Mouse (Mus musculus): ENCODE results near the gene Dzip1. TPM values are rescaled to one million over a fixed set of nuclear protein-coding genes. Genes with fewer than 3 reads are reported as not detected.

Dzip1 gene
- total and polyA plus RNA-seq, 3 experiments, result 12.5 to 13.5 (median 12.5) TPM

- no peak for DNase-seq
Observed at GRCm38 (mm10) chr14:118834313-118834712, 90.9 kb downstream of the Dzip1 start.

GRCm38 (mm10) chr14:118833241-118833640, 92.0 kb downstream of the Dzip1 start:
- no peak for DNase-seq

- no peak for DNase-seq
Observed at GRCm38 (mm10) chr14:118831597-118831996, 93.7 kb downstream of the Dzip1 start.

GRCm38 (mm10) chr14:118829331-118830095, 95.7 kb downstream of the Dzip1 start:
- DNase-seq, result no peak

GRCm38 (mm10) chr14:118827283-118827904, 97.9 kb downstream of the Dzip1 start:
- DNase-seq, result no peak

GRCm38 (mm10) chr14:118826346-118826745, 98.9 kb downstream of the Dzip1 start:
- DNase-seq, result no peak

Other genes with a start within 250 kb of the Dzip1 start
- gene Abcc4, start 219.2 kb downstream of the Dzip1 start, total RNA-seq (2021), result 10 to 100 TPM; 17.9 to 20.2 TPM
- 4.2 and 9.6 TPM in 2 replicates for gene Abcc4, start 219.2 kb downstream of the Dzip1 start, polyA plus RNA-seq (2012; rRNA removed)
- 1 to 10 TPM; 1.1 to 1.3 TPM for gene Cldn10, start 137.6 kb downstream of the Dzip1 start, total RNA-seq (2021)
- gene Cldn10, start 137.6 kb downstream of the Dzip1 start, polyA plus RNA-seq (2012; rRNA removed), result 0.56 and 0.65 TPM in 2 replicates
- 10 to 100 TPM; 62.2 to 65.2 TPM for gene Dnajc3, start 12.5 kb upstream of the Dzip1 start, total RNA-seq (2021)
- 9.6 and 12.3 TPM in 2 replicates for gene Dnajc3, start 12.5 kb upstream of the Dzip1 start, polyA plus RNA-seq (2012; rRNA removed)
- 10 to 100 TPM; 11.0 to 16.5 TPM for gene Uggt2, start 174.0 kb upstream of the Dzip1 start, total RNA-seq (2021)
- gene Uggt2, start 174.0 kb upstream of the Dzip1 start, polyA plus RNA-seq (2012; rRNA removed), result 8.0 and 8.1 TPM in 2 replicates
- under 1 TPM; 0.69 to 0.90 TPM for gene Hs6st3, start 212.9 kb upstream of the Dzip1 start, total RNA-seq (2021)
- gene Hs6st3, start 212.9 kb upstream of the Dzip1 start, polyA plus RNA-seq (2012; rRNA removed), result 0.76 and 0.84 TPM in 2 replicates